Mouse (Mus musculus) right cerebral cortex, postnatal 25 days (tissue): Measurements from ENCODE around the gene Alyref.

ENCODE experiments used
- DNase-seq: peaks from one replicate; pipeline ENCODE4 v3.0.0; 2022

Gene Alyref

GRCm38 (mm10) chr11:120598283-120598989 lies at the start of gene Alyref, which contains the start of gene Anapc11:
Gene Alyref (minus strand): TSS chr11:120598365.
Gene Anapc11 (plus strand): TSS chr11:120598421.
- DNase-seq: peak; percentile 96

- no peak for DNase-seq
These were observed 49.1 kb upstream of the Alyref start for GRCm38 (mm10) chr11:120647047-120647830.

- peak; percentile 93 for DNase-seq
These were observed 45.4 kb upstream of the Alyref start, which contains the start of gene Pycr1 for GRCm38 (mm10) chr11:120643601-120643987. Gene Pycr1 (minus strand): TSS chr11:120643769.

- no peak for DNase-seq
These were observed 44.9 kb upstream of the Alyref start for GRCm38 (mm10) chr11:120642939-120643600.

GRCm38 (mm10) chr11:120641869-120642268 lies 43.7 kb upstream of the Alyref start:
- no peak for DNase-seq

GRCm38 (mm10) chr11:120641255-120641654 lies 43.1 kb upstream of the Alyref start:
- no peak for DNase-seq

GRCm38 (mm10) chr11:120634810-120635209 lies 36.6 kb upstream of the Alyref start:
- DNase-seq: no peak

- peak; percentile 93 for DNase-seq
These were observed 35.6 kb upstream of the Alyref start, which contains the start of gene Mafg for GRCm38 (mm10) chr11:120633520-120634343. Gene Mafg (minus strand): TSS chr11:120633600.

GRCm38 (mm10) chr11:120632559-120633519 lies 34.7 kb upstream of the Alyref start:
- DNase-seq: peak; percentile 61

- DNase-seq: no peak
These were observed 33.7 kb upstream of the Alyref start for GRCm38 (mm10) chr11:120631726-120632448.

- no peak for DNase-seq
These were observed 32.9 kb upstream of the Alyref start for GRCm38 (mm10) chr11:120630881-120631725.

- no peak for DNase-seq
These were observed 32.3 kb upstream of the Alyref start for GRCm38 (mm10) chr11:120630401-120630871.

- DNase-seq: no peak
These were observed 31.7 kb upstream of the Alyref start for GRCm38 (mm10) chr11:120629911-120630310.

GRCm38 (mm10) chr11:120629341-120629730 lies 31.2 kb upstream of the Alyref start:
- DNase-seq: no peak

- DNase-seq: no peak
These were observed 30.6 kb upstream of the Alyref start for GRCm38 (mm10) chr11:120628601-120629340.

- DNase-seq: no peak
These were observed 29.5 kb upstream of the Alyref start for GRCm38 (mm10) chr11:120627468-120628300.

GRCm38 (mm10) chr11:120626785-120627467 lies 28.8 kb upstream of the Alyref start:
- no peak for DNase-seq
